Mouse (Mus musculus) cerebellum, postnatal 14 days (tissue): ENCODE measurements around the gene Dnah9.

Source experiments
- DNase-seq, 2 experiments: peaks; one replicate each; pipeline ENCODE4 v3.0.0; 2021; ENCODE audit warnings: mixed read lengths in 2 of 2

Dnah9 gene

DNA sequence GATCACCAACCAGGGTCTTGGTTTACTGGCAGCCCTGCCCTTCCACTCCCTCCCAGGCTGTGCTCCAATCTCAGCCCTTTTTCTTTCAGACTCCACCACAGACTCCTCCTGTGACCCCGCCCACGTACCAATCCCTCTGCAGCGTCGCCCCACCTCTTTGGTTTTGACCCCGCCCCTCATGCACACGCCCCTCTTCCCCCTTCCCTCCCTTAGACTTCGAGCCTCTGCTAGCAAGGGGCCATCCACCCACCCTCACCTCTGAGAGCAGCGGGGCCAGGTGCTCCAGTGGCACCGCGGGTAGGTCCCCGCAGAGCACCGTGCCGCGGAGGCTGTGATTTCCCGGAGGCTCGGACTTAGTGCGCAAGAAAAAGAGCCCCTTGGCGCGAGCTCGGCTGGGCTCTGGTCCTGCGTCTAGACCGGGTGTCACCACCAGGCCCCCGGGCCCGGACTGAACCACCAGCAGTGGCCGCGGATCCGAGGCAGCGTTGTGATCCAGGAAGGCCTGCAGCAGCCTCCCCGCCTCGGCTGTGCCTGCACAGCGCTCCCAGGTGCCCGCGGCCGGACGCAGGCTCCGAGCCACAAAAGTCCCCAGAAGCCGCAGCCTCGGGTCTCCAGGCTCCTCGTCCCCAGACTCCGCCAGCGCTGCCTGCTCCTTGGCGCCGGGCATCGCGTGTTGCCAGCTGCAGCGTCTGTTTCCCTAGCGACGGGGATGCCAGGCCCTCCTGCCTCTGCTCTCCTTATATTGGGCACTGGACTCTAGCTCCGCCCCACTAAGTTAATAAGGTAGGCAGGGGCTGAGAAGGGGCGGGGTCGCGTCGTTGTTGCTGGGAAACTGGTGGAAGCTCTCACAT, at the start of gene Dnah9:
Gene Dnah9 (minus strand): TSS at position 751 of the 851 bp plus-strand sequence.
- peak; percentile 85 to 87 for DNase-seq

DNA sequence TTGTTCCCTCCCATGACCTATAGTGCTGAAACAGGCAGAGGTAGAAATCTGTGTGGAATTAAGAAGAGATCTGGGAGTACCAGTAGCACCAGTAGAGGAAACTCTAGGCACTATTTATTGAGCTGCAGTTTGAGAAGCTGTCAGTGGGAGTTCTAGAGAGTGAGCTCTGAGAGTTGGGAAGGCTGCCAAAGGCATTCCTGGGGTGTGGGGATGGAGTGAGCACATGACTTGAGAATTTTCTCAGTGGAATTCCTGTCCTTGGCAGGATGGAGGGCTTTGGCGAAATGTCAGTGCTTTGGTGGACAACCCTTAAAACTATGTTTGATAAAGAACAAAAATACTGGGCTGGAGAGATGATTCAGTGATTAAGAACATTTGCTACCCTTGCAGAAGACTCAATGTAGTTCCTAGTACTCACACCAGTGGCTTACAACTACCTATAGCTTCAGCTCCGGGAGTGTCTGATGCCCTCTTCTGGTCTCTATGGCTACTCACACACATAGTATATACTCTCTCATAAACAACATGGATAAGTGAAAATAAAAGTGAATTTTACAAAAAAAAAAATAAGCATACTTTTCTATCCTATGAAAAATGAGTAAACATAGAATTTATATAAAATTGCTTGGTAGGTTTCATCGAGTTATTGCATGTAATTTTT, 20.4 kb upstream of the Dnah9 start:
- peak; percentile 64 to 68 for DNase-seq

DNA sequence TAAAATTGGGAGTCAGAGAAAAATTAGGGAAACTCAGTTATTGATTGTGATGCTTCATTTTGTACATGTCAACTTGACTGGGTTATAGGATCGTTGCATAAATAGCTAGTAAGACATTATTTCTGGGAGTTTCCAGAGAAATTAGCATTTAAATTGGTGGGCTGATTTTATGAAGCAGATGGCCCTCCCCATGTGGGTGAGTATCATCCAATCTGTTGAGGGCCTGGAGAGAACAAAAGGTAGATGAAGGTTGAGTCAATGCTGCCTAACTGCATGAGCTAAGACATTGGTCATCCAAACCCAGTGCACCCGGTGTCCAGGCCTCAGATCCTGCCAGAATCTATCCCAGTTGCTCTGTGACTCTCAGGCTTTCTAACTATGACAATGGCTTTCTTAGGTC, 19.8 kb upstream of the Dnah9 start:
- peak; percentile 17 to 53 for DNase-seq

DNA sequence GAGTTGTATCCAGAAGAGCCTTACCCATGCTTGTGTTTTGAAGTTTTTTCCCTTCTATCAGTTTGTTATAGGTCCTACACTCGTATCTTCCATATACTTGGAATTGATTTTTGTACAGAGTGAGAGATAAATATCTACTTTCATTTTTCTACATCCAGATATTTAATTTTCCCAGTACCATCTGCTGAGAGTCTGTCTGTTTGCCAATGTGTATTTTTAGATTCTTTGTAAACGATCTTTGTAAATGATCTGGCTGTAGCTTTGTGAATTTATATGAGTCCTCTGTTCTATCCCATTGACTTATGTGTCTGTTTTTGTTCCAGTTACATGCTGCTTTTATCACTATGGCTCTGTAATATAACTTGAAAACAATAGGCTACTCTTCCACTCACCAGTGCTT, 9.4 kb upstream of the Dnah9 start:
- DNase-seq, result no peak

DNA sequence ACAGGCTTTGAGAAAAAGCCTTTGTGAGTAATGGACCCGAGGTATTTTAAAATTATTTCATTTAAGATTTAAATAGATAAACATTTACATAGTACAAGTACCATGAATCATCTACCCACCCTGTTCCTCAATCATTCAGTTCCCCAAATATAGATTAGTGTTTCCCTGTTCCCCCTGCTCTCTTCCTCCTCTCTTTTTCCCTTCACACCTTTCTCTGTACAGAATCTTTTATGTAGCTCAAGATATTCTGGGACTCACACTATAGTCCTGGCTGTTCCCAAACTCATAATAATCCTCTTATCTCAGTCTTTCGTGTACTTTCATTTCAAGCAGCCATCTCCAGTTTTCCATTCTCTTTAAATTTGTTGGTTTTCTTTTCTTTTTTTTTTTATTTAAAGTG, 4.3 kb downstream of the Dnah9 start:
- DNase-seq, result no peak

DNA sequence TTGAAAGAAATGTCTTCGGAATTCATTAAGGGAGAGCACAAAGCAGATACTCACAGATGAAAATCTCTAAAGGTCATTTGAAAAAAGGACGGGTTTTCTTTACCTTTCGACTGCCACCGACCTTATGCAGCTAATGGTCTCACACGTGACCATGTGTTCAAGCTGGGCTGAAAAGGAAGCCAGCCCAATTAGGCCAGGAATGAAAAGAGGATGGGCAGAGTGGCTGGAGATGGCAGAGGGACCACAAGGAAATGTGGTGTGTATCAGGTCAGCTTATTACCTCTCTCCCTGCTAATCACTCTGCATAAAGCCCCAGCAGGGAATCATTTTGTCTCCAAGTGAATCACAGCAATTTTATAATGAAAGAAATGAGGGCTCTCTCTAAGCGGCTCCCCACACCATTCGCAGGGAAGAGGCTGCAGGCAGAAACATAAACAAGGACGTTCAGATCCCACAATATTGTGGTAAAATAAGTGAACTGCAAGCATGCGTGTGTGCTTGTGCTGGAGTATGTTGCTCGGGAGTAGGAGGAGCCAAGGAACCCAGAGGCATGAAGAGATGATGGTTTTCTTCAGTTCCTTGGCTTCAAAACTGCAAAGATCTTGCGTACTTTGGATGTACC, 27.6 kb downstream of the Dnah9 start:
- DNase-seq, result no peak

DNA sequence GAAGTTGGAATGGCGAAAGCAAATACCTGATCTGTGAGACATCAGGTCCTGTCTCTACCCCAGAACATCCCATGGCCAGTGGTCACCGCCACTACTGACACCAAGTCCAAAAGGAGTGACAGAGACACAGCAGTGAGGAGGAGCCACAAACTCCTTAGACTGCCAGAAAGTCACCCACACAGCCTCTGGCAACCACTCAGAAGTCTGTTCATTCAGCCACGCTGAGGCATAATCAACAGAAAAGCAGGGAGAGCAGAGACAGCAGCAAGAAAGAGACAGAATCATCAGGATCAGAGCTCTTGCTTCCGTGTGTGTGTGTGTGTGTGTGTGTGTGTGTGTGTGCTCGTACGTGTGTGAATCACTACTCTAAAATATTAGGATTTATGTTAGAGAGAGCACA, 33.5 kb downstream of the Dnah9 start:
- peak; percentile 51 to 57 for DNase-seq

DNA sequence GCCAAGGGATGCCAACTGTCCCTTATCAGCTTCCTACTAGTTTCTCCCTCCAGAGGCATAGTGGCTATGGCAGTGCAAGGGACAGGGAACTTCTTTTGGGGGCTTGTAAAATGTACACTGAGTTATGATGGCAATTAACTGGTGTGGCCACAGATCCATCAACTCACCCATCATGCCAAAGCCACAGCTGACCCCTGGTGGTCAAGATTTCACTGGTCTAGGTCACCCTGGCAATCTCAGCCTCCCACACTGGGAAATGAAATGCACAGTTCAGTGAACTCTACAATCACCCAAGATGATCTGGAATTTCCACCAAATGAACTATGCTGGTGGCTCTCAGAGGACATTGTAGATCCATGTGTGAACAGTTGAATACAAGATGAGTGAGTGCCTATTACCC, 42.2 kb downstream of the Dnah9 start:
- DNase-seq, result no peak

DNA sequence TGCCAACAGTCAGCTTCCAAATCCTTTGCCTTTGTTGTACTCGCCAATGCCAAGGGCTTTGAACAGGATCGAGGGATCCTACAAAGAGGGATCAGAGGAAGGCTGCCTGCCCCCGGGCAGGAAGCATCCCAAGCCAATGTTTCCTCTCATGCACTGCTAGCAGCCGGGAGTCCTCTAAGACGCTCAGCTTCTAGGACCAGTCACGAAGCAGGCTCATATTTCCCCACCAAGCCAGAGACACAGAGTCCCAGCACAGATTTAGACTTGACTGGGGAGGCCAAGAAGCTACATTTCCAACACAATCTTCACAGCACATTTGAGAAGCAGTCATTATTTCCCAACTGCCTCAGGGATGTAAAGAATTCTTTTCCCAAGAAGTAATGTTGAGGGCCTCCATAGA, 43.9 kb downstream of the Dnah9 start:
- DNase-seq, result no peak

DNA sequence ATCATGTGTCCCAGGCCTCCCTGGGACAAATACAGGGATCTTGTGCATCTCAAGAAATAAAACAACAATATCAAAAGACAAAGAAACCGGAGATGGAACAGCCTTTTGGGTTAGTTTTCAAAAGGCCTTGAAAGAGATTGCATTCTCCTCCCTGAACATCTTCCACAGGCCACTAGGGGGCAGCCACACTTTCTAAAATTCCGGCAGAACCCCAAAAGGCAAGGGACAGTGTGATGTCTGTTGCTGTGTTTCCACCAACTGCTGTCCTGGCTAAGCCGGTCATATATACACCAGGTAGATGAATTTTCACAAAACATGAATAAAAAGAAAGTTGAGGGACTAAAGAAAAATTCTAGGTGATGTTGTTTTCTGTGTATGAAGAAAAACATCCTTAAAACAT, 46.3 kb downstream of the Dnah9 start:
- peak; percentile 84 to 86 for DNase-seq

DNA sequence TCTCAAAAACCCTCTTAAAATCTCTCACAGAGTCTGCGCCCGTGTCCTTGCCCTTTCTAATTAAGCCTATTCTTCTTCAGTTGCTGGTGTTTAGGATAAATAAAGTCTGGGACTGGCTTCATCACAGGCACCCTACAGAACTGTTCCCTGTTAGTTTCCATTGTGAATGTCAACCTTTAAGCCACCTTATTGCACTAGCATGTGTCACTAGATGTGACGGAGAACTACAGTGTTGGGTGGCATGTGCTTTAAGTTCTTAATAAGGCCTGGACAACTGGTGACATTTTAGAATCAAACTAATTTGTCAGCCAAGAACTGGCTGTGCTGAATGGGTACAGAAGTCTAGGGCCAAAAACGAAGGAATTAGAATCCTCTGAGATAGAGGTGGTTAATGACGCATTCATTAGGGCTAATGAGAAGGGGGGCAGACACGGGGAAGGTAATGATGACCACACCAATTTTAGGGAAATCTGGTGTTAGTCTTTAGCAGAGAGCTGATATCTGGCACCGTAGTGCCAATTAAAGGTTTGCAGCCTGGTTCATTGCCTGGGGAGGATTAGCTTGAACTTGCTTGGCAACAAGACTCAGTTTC, 84.6 kb downstream of the Dnah9 start:
- no peak for DNase-seq

DNA sequence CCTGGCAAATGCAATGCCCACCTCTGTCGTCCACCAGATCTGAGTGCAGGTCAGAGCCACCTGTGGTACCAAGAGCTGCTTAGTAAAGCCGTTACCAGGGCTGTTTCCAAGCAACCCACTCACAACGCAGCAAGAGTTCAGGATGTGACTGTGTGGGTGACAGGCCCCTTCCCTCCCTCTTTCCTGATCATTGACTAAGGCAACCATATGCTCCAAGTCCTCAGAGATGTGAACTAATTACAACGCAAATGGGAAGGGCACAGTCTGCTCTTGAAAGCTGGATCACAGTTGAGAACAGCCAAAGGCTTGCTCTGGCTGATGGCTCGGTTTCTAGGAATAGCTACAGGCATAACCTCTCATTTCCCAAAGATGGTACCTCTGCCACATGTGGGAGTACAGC, 95.4 kb downstream of the Dnah9 start:
- no peak for DNase-seq

DNA sequence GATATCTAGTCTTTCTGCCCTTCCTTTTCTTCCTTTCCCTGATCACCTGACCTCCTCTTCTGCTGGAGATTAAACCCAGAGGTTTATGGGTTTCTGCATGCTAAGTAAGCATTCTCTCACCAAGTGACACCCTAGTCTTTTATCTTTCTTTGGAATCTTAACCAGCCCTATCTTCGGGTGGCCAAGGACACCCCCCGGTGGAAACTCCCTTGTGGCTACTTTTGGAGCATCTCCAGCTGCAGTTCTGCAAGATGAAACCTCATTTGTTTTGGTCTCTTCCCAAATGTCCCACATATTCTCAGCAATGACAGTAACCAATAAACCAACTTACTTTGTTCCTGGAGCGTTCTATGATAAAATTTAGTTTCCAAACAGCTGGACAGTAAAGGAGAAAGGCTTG, 109.4 kb downstream of the Dnah9 start:
- no peak for DNase-seq

DNA sequence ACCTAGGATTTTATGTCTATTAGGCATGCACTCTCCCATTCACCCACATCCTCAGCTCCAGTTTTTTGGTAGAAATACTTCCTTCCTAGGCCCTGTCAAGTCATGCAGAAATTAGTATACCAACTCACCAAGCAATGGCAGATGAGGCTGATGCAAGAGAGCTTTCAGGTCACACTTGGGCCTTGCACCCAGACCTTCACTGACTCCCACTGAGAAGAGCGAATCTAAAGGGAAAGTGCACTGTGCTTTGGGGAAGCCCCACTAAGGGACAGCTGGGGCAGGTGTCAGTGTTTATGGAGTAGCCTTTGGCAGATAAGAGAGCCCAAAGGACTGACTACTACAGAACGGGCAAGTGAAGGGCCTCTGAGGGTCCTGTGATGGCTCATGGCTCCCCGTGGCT, 117.1 kb downstream of the Dnah9 start:
- no peak for DNase-seq

DNA sequence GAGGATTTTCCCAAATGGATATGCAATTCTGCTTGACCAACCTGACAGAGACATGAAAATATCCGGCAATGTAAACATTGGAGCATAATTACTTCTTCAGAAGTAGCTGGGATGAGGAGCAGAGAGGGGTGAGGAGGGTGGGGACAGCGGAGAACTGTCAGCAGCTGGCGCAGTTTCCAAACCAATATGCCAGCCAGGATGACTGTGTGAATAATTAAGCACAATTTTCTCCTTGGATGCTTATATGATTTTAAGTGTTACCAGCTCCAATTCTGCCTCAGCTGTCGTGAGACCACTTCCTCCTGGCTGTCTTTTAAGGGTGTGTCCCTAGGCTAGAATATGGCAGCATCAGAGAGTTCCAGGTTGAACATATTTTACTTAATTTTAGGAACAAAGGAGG, 119.2 kb downstream of the Dnah9 start:
- DNase-seq, result peak; percentile 2 to 10

DNA sequence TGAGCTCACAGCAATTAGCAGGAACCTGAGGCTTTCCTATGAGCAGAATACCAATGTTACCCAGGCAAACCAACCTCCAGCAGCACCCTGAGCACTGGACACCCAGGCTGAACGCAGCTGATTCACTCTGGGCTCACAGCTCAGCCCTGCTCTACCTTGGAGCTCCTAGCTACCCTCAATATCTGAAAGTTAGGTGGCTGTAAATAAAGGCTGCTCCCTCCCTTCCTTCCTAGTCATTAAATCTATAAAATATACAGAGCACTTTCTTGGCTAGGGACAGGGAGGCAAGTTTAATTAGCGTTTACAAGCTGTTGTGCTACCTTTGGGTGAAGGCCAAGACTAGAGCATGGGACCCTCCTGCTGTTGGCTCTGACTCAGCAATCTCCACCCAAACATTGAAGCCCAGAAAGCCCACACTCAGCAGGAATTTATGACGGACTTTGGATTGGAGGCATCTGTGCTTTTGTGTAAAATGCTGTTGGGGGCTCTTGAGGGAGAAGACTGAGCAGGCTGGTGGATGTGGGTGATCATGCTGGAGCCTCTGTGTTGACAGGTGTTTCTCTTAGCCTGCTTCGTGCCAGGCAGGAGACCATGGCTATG, 121.7 kb downstream of the Dnah9 start:
- DNase-seq, result peak; percentile 17 to 19

DNA sequence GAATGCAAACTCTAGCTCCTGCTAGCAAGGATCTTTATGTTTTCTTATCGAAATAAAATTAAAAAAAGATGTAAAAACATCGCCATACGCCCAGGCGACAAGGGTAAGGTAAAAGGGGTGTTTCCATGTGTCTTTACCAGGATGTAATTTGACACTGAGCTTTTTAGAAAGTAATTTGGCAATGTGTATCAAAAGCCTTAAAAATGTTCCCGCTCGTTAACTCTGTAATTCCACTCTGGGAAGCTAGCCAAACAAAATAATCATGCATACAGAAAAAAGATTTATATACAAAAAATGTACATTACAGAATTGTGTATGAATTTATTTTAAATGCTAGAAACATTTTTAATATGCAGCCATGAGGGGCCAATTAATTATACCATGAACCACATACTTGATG, 124.7 kb downstream of the Dnah9 start:
- no peak for DNase-seq

DNA sequence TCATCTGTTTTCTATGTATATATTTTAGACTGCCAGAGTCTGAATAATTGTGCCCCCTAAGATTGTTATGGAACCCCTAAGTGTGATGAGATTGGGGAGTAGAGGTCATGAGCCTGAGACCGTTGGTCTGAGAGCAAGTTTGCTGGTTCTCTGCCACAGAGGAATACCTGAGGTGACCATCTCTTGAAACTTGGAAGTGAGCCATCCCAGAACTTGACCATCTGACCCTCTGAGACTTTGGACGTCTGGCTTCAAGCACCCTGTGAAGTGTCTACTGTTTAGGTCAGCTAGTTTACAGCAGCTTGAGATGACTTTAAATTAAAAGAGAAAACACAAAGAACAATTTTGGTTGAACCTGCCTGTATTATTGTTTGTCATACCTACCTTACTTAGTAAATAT, 125.8 kb downstream of the Dnah9 start:
- DNase-seq, result no peak

DNA sequence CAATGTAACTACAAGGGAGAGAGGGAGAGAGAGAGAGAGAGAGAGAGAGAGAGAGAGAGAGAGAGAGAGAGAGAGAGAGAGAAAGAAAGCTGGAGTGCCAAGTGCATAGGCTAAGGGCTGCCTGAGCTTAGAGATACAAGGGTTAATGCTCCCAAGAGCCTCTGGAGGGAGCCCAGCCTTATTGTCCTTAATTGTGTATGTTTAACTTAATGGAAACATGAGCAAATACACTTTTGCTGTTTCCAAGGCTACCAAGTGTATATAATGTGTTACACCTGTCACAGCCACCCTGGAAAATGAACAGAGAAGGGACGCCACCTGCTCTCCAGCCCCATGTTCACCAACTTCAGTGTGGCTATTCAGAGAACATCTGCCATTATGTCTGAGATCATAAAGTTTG, 142.6 kb downstream of the Dnah9 start:
- DNase-seq, result no peak

DNA sequence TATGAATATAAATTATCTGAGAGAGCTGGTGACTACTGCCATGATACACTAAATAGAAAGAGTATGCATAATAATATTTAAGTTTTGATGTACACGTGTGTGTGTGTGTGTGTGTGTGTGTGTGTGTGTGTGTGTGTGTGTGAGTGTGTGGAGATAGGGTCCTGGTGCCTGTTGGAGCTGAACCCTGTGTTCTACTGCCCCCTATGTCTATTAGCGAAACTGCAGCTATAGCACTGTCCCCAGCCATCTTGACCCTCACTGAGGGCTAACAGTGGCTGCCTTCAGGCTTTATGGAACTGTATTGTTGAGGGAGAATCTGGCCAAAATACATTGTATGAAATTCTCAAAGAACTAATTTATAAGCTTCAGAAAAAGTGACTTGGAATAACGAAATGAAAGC, 192.5 kb downstream of the Dnah9 start:
- DNase-seq, result no peak

DNA sequence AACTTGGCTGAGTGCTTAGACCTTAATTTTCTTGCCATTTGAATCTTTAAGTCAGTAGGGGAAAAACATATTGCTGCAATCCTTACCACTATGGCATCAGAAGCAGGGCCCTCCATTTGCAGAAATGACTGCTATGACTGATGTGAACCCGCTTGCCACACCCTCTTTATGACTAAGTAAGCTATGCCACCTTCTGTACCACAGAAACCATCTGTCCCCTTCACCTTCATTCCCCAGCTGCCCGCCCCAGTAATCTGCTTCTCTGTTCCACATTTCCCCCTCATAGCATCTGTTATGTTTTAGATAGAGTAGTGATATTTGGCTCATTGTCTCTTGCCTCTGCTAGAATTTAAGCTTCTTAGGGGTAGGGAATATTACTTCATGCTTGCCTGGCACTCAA, 237.6 kb downstream of the Dnah9 start:
- DNase-seq, result no peak

DNA sequence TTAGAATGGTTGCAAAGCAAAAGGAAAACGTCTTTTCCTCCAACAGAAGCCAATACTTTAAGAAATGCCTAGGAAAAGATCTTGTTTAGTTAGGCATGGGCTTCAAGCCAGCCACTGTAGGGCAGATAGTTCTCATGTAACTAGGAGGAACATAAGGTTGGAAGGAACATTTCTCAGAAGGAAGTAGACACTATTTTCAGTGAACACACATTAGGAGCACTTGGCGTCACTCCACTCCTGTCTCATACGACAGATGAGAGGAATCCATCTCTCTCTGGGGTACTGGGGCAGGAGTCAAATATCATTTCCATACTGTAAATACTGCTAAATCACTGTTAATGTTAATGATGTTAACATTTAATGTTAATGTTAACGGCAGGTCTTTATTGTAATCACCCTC, 238.0 kb downstream of the Dnah9 start:
- peak; percentile 12 to 18 for DNase-seq

DNA sequence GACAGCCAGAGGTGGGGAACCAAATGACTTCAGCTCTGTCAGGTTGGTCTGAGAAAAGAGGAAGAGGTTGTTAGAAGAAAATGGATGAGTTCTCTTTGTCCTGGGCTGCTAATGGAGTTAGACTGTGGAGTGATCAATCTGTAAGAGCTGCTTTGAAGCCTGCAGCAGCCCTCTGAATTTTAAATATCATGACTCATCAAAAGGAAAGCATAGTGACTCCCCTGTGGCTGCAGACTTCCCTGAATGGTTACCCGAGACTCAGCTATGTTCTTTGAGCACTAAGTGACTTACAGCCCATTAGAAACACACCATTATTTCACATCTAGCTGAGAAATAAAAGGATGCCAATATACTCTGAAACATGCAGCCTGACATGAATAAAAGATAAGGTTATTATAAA, 240.4 kb downstream of the Dnah9 start:
- DNase-seq, result no peak
